Comparison of ENCODE assay signal across 1 mouse cellular context in the genomic region with DNA sequence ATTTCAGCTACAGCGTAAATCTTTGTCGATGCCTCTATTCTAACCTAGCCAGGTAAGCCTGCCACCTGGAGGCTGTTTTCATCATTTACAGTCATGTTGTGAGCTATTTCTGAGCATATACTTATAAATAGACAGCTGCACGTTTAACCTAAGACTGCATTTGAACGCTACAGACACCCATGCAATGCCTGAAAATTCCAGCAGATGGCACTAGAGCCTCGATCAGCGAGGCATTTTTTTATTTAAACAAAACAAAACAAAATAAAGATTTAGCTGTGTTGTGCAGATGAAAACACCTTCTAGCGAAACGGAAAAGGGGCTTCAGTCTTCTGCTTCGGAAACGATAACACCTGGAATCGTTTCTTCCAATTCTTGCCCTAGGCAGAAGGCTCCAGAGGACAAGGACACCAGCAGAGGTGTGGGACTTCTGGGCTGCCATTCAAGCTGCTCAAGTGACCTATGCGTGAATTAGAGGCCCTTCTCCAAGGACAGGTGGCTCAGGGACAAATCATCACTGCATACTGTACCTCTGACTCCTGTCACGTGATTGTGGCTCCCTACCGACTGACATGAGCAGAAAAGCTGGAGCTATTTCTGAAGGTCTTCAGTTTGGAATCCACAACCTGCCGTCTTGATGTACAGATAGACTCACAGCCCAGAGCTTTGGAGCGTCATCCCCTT.
A peak's percentile ranks its signal among the peaks of the same experiment; 100 is the strongest.
TF ChIP-seq lines count a peak whose summit lies in the region.

No protein-coding gene starts in this region.

TF ChIP-seq in CH12.LX, 34 proteins besides CTCF, POLR2A, EP300 and RAD21:
- no peak for TF ChIP-seq HCFC1 (IDR thresholded peaks at IDR 0.05; ENCODE audit: low read depth, low read length)
- 0 out of 2 replicates have a peak, but pooled peaks have one; percentile 3 for TF ChIP-seq USF1 (IDR thresholded peaks at IDR 0.05; ENCODE audit: low read depth, low read length)
- TF ChIP-seq MEF2A (IDR thresholded peaks at IDR 0.05; ENCODE audit: borderline replicate concordance, low read depth, low read length), result peak; percentile 39; the same call in 1 of the 2 replicates
- peak; percentile 56 for TF ChIP-seq BHLHE40 (IDR thresholded peaks at IDR 0.05; ENCODE audit: low read depth, low read length)
- TF ChIP-seq MAFK (IDR thresholded peaks at IDR 0.05; ENCODE audit: insufficient replicate concordance, low read length), result no peak
- TF ChIP-seq SMC3 (IDR thresholded peaks at IDR 0.05; ENCODE audit: low read depth, low read length), result peak; percentile 73
- TF ChIP-seq ZNF384 (IDR thresholded peaks at IDR 0.05; ENCODE audit: low read depth, low read length), result peak; percentile 75
- no peak for TF ChIP-seq ZMIZ1 (IDR thresholded peaks at IDR 0.05; ENCODE audit: low read depth, low read length)
- peak; percentile 16; the same call in 1 of the 2 replicates for TF ChIP-seq ZC3H11A (IDR thresholded peaks at IDR 0.05; ENCODE audit: low read depth, low read length)
- no peak for TF ChIP-seq UBTF (IDR thresholded peaks at IDR 0.05; ENCODE audit: low read depth, low read length)
- TF ChIP-seq GABPA (IDR thresholded peaks at IDR 0.05; ENCODE audit: insufficient replicate concordance, low read depth, low read length), result no peak
